Mouse (Mus musculus): ENCODE data around the gene Nol7. TPM values are rescaled to one million over a fixed set of nuclear protein-coding genes. Genes with fewer than 3 reads are reported as not detected.

The Nol7 gene
- polyA plus RNA-seq, 1 experiment from 2014 or later: 151 TPM

Other genes starting within 250 kb of the Nol7 start
- 51.1 and 54.2 TPM in 2 replicates for gene Tbc1d7, start 226.9 kb upstream of the Nol7 start, polyA plus RNA-seq (2014; fragmentation: Nextera tagmentation; extraction: Ambion mirVana)
- gene Gfod1, start 94.2 kb upstream of the Nol7 start, polyA plus RNA-seq (2014; fragmentation: Nextera tagmentation; extraction: Ambion mirVana): 1.4 and 1.5 TPM in 2 replicates
- 23.6 and 26.4 TPM in 2 replicates for gene Sirt5, start 32.9 kb upstream of the Nol7 start, polyA plus RNA-seq (2014; fragmentation: Nextera tagmentation; extraction: Ambion mirVana)
- gene Ranbp9, start 82.9 kb downstream of the Nol7 start, polyA plus RNA-seq (2014; fragmentation: Nextera tagmentation; extraction: Ambion mirVana): 8.8 and 12.2 TPM in 2 replicates
- gene Mcur1, start 161.8 kb downstream of the Nol7 start, polyA plus RNA-seq (2014; fragmentation: Nextera tagmentation; extraction: Ambion mirVana): 14.5 and 19.0 TPM in 2 replicates
- gene Rnf182, start 217.3 kb downstream of the Nol7 start, polyA plus RNA-seq (2014; fragmentation: Nextera tagmentation; extraction: Ambion mirVana): 0.55 and 4.3 TPM in 2 replicates